Mouse (Mus musculus) heart, embryonic 13.5 days (tissue): Measurements from ENCODE around the gene Twist2. TPM values are rescaled to one million over a fixed set of nuclear protein-coding genes. Genes with fewer than 3 reads are reported as not detected.

Experiments
- ATAC-seq: fragments of 200-750 bp; cut with Nextera tagmentation; 2 replicates; pipeline ENCODE4 v1.8.0; 2017; ENCODE audit warnings: moderate TSS enrichment; ENCODE audit not compliant: insufficient number of reproducible peaks, low FRiP score, low TSS enrichment; ENCODE audit errors: extremely low read depth
- H3K27ac ChIP-seq: fragments of 300-500 bp; sonication (generic); replicated peaks from 2 replicates; pipeline ENCODE4 v1.5.1; 2015; ENCODE audit warnings: moderate library complexity, mild to moderate bottlenecking, inconsistent platforms
- H3K27me3 ChIP-seq: fragments of 300-500 bp; sonication (generic); replicated peaks from 2 replicates; pipeline ENCODE4 v1.6.1; 2015; ENCODE audit warnings: mild to moderate bottlenecking, inconsistent platforms
- H3K36me3 ChIP-seq: fragments of 300-500 bp; sonication (generic); 2 replicates; pipeline ENCODE4 v1.6.1; 2015; ENCODE audit warnings: mild to moderate bottlenecking, inconsistent platforms
- H3K4me1 ChIP-seq: fragments of 300-500 bp; sonication (generic); 2 replicates; pipeline ENCODE4 v1.6.1; 2015; ENCODE audit warnings: inconsistent platforms
- H3K4me2 ChIP-seq: fragments of 300-500 bp; sonication (generic); 2 replicates; pipeline ENCODE4 v1.6.1; 2015; ENCODE audit warnings: inconsistent platforms, mild to moderate bottlenecking, moderate library complexity
- H3K4me3 ChIP-seq: fragments of 300-500 bp; sonication (generic); 2 replicates; pipeline ENCODE4 v1.5.1; 2015; ENCODE audit warnings: moderate library complexity, mild to moderate bottlenecking, inconsistent platforms
- H3K9ac ChIP-seq: fragments of 300-500 bp; sonication (generic); 2 replicates; pipeline ENCODE4 v1.6.1; 2015; ENCODE audit warnings: inconsistent platforms, mild to moderate bottlenecking, moderate library complexity
- H3K9me3 ChIP-seq: fragments of 300-500 bp; sonication (generic); 2 replicates; pipeline ENCODE4 v1.6.1; 2016; ENCODE audit warnings: inconsistent platforms
- WGBS: fragments of 180-500 bp; shearing (Covaris S2); methylation state at CpG from one replicate; pipeline ENCODE4 v1.1.7; 2015; ENCODE audit warnings: mixed read lengths; 5-methylcytosine and 5-hydroxymethylcytosine counted together
- polyA plus RNA-seq: library from polyadenylated mRNA; unstranded; fragments of >200 nt; fragmentation: Nextera tagmentation; extraction: Ambion mirVana; gene quantifications from 2 replicates; pipeline ENCODE4 v1.2.1, GENCODE M21; 2015

Twist2 gene
- polyA plus RNA-seq, 1 experiment from 2014 or later, result 3.9 TPM

- Histone ChIP-seq H3K36me3 (no peaks in the 10 kb centered on the region), H3K4me3 (no peak overlapping the region), H3K4me2 (no peak overlapping the region), H3K4me1 (peaks cover 38% of the 10 kb centered on the region), H3K27me3 (no peaks in the 10 kb centered on the region), H3K9me3 (no peaks in the 10 kb centered on the region), H3K9ac (no peak overlapping the region), H3K27ac (no peak overlapping the region)
- ATAC-seq, result no peak
- WGBS, result 79% methylated on average over 10 of the region's 10 CpGs
Observed at GRCm38 (mm10) chr1:91820531-91820930, 19.3 kb downstream of the Twist2 start.

DNA sequence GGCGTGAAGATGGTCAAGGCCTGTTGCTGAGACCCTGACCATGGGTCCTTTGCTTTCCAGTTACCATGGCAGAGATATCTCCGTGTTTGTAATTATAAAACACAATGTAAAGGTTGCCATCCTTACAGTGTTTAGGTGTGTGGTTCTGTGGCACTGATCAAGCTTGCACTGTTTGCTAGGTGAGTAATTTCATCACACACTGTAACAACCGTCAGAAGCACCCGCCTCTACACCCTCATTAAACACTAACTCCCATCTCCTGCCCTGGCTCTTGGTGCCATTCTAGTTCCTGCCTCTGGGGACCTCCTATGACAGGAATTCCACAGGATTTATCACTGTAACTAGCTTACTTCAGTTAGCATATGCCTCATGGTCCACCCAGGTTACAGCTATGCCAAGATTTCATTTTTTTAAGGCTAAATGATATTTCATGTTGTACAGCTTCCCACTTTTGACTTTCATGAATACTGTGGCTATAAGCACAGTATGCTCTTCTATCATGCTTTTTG, 21.1 kb downstream of the Twist2 start:
- H3K4me1 ChIP-seq, result peaks cover 46% of the 10 kb centered on the region
- H3K27me3 ChIP-seq, result no peaks in the 10 kb centered on the region; the same call in 1 of the 2 replicates
- WGBS, result 73% methylated on average over 4 of the region's 4 CpGs
- no peaks in the 10 kb centered on the region for H3K9me3 ChIP-seq
- H3K27ac ChIP-seq, result no peak overlapping the region
- no peaks in the 10 kb centered on the region for H3K36me3 ChIP-seq
- no peak overlapping the region for H3K4me2 ChIP-seq
- no peak overlapping the region for H3K4me3 ChIP-seq
- no peak for ATAC-seq
- no peak overlapping the region for H3K9ac ChIP-seq

- H3K27me3 ChIP-seq, result no peaks in the 10 kb centered on the region; the same call in 1 of the 2 replicates
- H3K36me3 ChIP-seq, result no peaks in the 10 kb centered on the region
- 22% methylated on average over 3 of the region's 3 CpGs for WGBS
- peaks cover 47% of the 10 kb centered on the region for H3K4me1 ChIP-seq
- no peaks in the 10 kb centered on the region for H3K9me3 ChIP-seq
- no peak overlapping the region for H3K9ac ChIP-seq
- no peak overlapping the region for H3K4me3 ChIP-seq
- peak overlapping the region; percentile 29; the same call in 1 of the 2 replicates for H3K27ac ChIP-seq
- no peak for ATAC-seq
- H3K4me2 ChIP-seq, result no peak overlapping the region
Observed at GRCm38 (mm10) chr1:91823530-91823929, 22.3 kb downstream of the Twist2 start.

- H3K36me3 ChIP-seq, result no peaks in the 10 kb centered on the region
- ATAC-seq, result no peak
- H3K9ac ChIP-seq, result no peak overlapping the region
- 0 out of 2 replicates have a peak overlapping the region, but pooled peaks have one; percentile 32 for H3K27ac ChIP-seq
- no peak overlapping the region for H3K4me3 ChIP-seq
- WGBS, result 80% methylated on average over 7 of the region's 7 CpGs
- H3K9me3 ChIP-seq, result no peaks in the 10 kb centered on the region
- peaks cover 47% of the 10 kb centered on the region for H3K4me1 ChIP-seq
- no peak overlapping the region for H3K4me2 ChIP-seq
- no peaks in the 10 kb centered on the region; the same call in 1 of the 2 replicates for H3K27me3 ChIP-seq
Observed at GRCm38 (mm10) chr1:91823951-91824350, 22.7 kb downstream of the Twist2 start.

DNA sequence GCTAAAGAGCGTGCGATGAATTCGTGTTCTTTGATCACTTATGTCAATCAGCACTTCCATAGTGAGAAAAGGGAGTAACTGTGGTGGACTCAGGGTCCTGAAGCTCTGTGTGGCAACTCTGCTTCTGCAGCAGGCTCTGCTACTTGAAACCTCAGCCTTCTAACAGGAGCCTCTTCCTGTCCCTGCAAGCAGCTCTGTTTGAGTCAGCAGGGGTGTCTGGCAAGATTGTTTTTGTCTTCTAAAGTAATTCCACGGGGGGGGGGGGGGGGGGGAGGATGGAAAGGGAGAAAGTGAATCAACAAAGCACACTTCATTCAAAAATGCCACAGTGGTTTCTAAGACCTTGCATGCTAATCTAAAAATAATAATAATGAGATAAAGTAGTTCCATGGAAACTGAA, 24.0 kb downstream of the Twist2 start:
- Histone ChIP-seq H3K4me1 (peaks cover 51% of the 10 kb centered on the region), H3K27ac (no peak overlapping the region), H3K4me3 (no peak overlapping the region), H3K36me3 (no peaks in the 10 kb centered on the region), H3K9me3 (no peaks in the 10 kb centered on the region), H3K27me3 (no peaks in the 10 kb centered on the region; the same call in 1 of the 2 replicates), H3K9ac (no peak overlapping the region), H3K4me2 (no peak overlapping the region)
- WGBS, result 16% methylated on average over 4 of the region's 4 CpGs
- ATAC-seq, result no peak

DNA sequence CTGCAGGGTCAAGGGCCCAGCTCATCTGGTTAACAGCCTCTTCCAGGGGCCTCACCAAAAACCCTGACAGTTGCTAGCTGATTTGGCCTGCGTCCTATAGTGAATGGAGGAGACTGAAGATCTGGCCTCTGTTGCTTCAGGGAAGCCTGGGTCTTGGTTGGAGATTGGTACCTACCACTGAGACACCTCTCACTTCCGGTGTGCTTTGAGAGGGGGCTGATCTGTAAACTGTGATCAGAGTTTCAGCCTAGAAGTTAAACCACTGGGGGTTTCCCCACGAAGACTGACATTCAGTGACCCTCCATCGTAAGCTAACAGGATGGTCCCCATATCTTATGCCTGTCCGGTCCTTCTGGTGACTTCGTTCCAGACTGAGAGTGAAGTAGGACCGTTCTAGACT, 30.7 kb downstream of the Twist2 start:
- no peak overlapping the region for H3K4me2 ChIP-seq
- no peak for ATAC-seq
- no peaks in the 10 kb centered on the region for H3K9me3 ChIP-seq
- no peak overlapping the region for H3K27ac ChIP-seq
- H3K9ac ChIP-seq, result no peak overlapping the region
- H3K4me1 ChIP-seq, result peaks cover 20% of the 10 kb centered on the region
- no peaks in the 10 kb centered on the region for H3K36me3 ChIP-seq
- WGBS, result 79% methylated on average over 7 of the region's 7 CpGs
- no peaks in the 10 kb centered on the region for H3K27me3 ChIP-seq
- H3K4me3 ChIP-seq, result no peak overlapping the region

DNA sequence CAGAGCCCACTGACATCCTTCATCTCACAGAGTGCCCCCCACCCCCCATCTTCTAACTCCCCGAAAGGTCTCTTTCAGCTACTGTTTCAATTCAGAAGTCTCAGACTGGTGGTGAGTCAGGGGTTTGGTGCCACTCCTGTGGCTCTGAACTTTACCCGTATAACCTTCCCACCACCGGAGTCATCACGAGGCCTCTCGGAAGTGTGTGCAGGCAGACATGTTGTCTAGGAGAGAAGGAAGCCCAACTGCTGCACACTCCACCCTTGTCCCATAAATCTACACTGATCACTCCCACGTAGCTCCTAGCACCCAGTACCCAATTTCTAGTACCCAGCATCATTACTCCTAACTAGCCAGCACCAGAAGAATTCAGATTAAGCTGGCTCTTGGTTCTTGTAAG, 38.3 kb downstream of the Twist2 start:
- no peak overlapping the region for H3K4me2 ChIP-seq
- 78% methylated on average over 6 of the region's 6 CpGs for WGBS
- H3K4me1 ChIP-seq, result peaks cover 3% of the 10 kb centered on the region
- no peak overlapping the region for H3K27ac ChIP-seq
- peaks cover 6% of the 10 kb centered on the region; the same call in 1 of the 2 replicates for H3K9me3 ChIP-seq
- H3K27me3 ChIP-seq, result no peaks in the 10 kb centered on the region
- ATAC-seq, result no peak
- H3K4me3 ChIP-seq, result no peak overlapping the region
- H3K36me3 ChIP-seq, result no peaks in the 10 kb centered on the region
- H3K9ac ChIP-seq, result no peak overlapping the region

- ATAC-seq, result no peak
- H3K4me3 ChIP-seq, result no peak overlapping the region
- H3K4me1 ChIP-seq, result peaks cover 7% of the 10 kb centered on the region
- H3K27me3 ChIP-seq, result no peaks in the 10 kb centered on the region
- no peak overlapping the region for H3K9ac ChIP-seq
- no peaks in the 10 kb centered on the region for H3K36me3 ChIP-seq
- H3K9me3 ChIP-seq, result peaks cover 6% of the 10 kb centered on the region; the same call in 1 of the 2 replicates
- no peak overlapping the region for H3K4me2 ChIP-seq
- 59% methylated on average over 6 of the region's 6 CpGs for WGBS
- no peak overlapping the region for H3K27ac ChIP-seq
Observed at GRCm38 (mm10) chr1:91839979-91840378, 38.7 kb downstream of the Twist2 start.

GRCm38 (mm10) chr1:91844236-91844635, 43.0 kb downstream of the Twist2 start:
- Histone ChIP-seq H3K36me3 (no peaks in the 10 kb centered on the region), H3K4me2 (no peak overlapping the region), H3K9me3 (peaks cover 6% of the 10 kb centered on the region; the same call in 1 of the 2 replicates), H3K4me3 (no peak overlapping the region), H3K4me1 (peaks cover 17% of the 10 kb centered on the region), H3K27ac (no peak overlapping the region), H3K27me3 (no peaks in the 10 kb centered on the region), H3K9ac (no peak overlapping the region)
- no peak for ATAC-seq
- WGBS, result 62% methylated on average over 4 of the region's 4 CpGs

DNA sequence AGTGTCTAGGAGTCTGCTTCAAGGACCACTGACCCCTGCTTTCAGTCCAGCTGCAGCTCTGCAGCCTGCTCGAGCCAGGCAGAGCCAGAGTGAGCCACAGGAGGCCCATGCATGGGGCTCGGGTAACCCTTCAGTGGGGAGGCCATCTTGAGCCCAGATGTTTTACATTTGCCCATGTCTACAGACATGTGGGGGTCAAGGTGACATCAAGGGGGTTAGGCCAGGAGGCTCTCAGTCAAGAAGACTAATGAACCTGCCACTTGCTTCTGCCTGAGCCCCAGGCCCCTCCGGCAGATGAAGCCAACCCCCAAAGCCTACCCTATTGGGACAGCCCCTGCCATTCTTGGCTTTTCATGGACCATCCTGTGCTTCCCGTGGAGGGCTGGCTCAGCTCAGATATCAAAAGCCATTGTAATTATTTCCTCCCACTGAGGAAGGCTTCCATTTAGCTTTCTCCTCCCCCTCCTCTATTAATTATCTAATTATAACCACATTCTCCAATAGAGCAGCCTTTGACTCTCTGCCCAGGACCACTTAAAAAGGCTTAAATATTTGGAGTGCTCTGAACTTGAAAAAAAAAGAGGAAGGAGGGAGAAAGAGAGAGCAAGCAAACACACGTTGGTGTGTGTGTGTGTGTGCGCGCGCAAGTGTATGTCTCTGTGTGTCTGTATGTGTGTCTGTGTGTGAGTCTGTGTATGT, 43.6 kb downstream of the Twist2 start:
- peaks cover 17% of the 10 kb centered on the region for H3K4me1 ChIP-seq
- no peak overlapping the region for H3K27ac ChIP-seq
- ATAC-seq, result no peak
- no peak overlapping the region for H3K4me2 ChIP-seq
- peaks cover 6% of the 10 kb centered on the region; the same call in 1 of the 2 replicates for H3K9me3 ChIP-seq
- 59% methylated on average over 8 of the region's 8 CpGs for WGBS
- no peaks in the 10 kb centered on the region for H3K36me3 ChIP-seq
- H3K9ac ChIP-seq, result no peak overlapping the region
- no peak overlapping the region for H3K4me3 ChIP-seq
- no peaks in the 10 kb centered on the region for H3K27me3 ChIP-seq

DNA sequence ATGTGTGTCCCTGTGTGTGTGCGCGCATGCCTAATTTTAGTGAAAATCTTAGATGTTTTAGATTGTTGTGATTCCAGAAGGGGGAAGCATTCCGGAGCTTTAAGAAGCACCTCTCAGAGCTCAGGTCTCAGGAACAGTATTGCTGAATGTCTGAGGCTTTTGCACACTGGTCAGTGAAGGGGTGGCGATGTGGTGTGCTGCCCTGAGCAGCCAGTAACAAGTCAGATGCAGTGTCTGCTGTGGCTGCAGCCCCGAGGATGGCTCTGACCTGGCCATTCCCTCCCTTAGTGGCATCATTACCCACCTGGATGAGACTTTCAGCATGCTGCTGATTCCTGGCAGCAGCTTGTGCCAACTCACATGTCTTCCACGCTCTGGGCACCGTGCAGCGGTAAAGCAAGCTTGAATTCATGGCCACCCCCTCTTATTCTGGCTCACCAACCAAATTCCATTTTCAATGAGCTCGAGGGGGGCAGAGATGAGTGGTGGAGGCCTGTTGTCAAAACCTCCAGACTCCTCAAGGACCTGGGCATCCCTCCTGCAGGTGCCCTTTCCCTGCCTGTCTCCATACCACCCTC, 44.2 kb downstream of the Twist2 start:
- Histone ChIP-seq H3K36me3 (no peaks in the 10 kb centered on the region), H3K4me3 (no peak overlapping the region), H3K27me3 (no peaks in the 10 kb centered on the region), H3K27ac (no peak overlapping the region), H3K9ac (no peak overlapping the region), H3K4me1 (peaks cover 17% of the 10 kb centered on the region), H3K4me2 (no peak overlapping the region), H3K9me3 (peaks cover 6% of the 10 kb centered on the region; the same call in 1 of the 2 replicates)
- 78% methylated on average over 9 of the region's 9 CpGs for WGBS
- ATAC-seq, result no peak
